Mouse (Mus musculus) forebrain, embryonic 13.5 days (tissue): ENCODE results near the gene Slc12a9. TPM values are rescaled to one million over a fixed set of nuclear protein-coding genes. Genes with fewer than 3 reads are reported as not detected.

ENCODE experiments used
- ATAC-seq: fragments of 200-750 bp; cut with Nextera tagmentation; 2 replicates; pipeline ENCODE4 v1.8.0; 2017
- H3K27ac ChIP-seq: fragments of 300-500 bp; sonication (generic); 2 replicates; pipeline ENCODE4 v1.5.1; 2015; ENCODE audit warnings: inconsistent platforms, mild to moderate bottlenecking, moderate library complexity
- H3K27me3 ChIP-seq: fragments of 300-500 bp; sonication (generic); 2 replicates; pipeline ENCODE4 v1.6.1; 2015; ENCODE audit warnings: mild to moderate bottlenecking, inconsistent platforms
- H3K36me3 ChIP-seq: fragments of 300-500 bp; sonication (generic); 2 replicates; pipeline ENCODE4 v1.6.1; 2015; ENCODE audit warnings: mild to moderate bottlenecking, inconsistent platforms; ENCODE audit not compliant: poor library complexity, severe bottlenecking
- H3K4me1 ChIP-seq: fragments of 300-500 bp; sonication (generic); 2 replicates; pipeline ENCODE4 v1.6.1; 2015; ENCODE audit warnings: inconsistent platforms
- H3K4me2 ChIP-seq: fragments of 300-500 bp; sonication (generic); 2 replicates; pipeline ENCODE4 v1.6.1; 2015; ENCODE audit warnings: inconsistent platforms, mild to moderate bottlenecking, moderate library complexity
- H3K4me3 ChIP-seq: fragments of 300-500 bp; sonication (generic); 2 replicates; pipeline ENCODE4 v1.5.1; 2015; ENCODE audit warnings: mild to moderate bottlenecking, inconsistent platforms
- H3K9ac ChIP-seq: fragments of 300-500 bp; sonication (generic); 2 replicates; pipeline ENCODE4 v1.6.1; 2015; ENCODE audit warnings: mild to moderate bottlenecking, inconsistent platforms
- H3K9me3 ChIP-seq: fragments of 300-500 bp; sonication (generic); replicated peaks from 2 replicates; pipeline ENCODE4 v1.6.1; 2016; ENCODE audit warnings: inconsistent platforms
- WGBS: fragments of 180-500 bp; shearing (Covaris S2); methylation state at CpG from one replicate; pipeline ENCODE4 v1.1.7; 2015; 5-methylcytosine and 5-hydroxymethylcytosine counted together
- polyA plus RNA-seq: library from polyadenylated mRNA; unstranded; fragments of >200 nt; fragmentation: Nextera tagmentation; extraction: Ambion mirVana; gene quantifications from 2 replicates; pipeline ENCODE4 v1.2.1, GENCODE M21; 2015

Gene Slc12a9
- 14.4 and 16.9 TPM in 2 replicates for polyA plus RNA-seq

- Histone ChIP-seq H3K4me3 (peak within 1 kb of the TSS; percentile 62), H3K27me3 (no peaks in the 10 kb centered on the region), H3K9ac (peak within 1 kb of the TSS; percentile 78), H3K4me1 (peaks cover 14% of the 10 kb centered on the region), H3K9me3 (no peaks in the 10 kb centered on the region), H3K4me2 (peak within 1 kb of the TSS; percentile 94), H3K36me3 (0 out of 2 replicates have a peak, but pooled peaks cover 3% of the 10 kb centered on the region), H3K27ac (peak within 1 kb of the TSS; percentile 48)
- WGBS = under 1% methylated on average over 44 of the region's 44 CpGs
- peak; percentile 92 for ATAC-seq
These were observed at the start of gene Slc12a9 for GRCm38 (mm10) chr5:137333512-137334174. Gene Slc12a9 (minus strand): TSS chr5:137333597.

- Histone ChIP-seq H3K9me3 (no peaks in the 10 kb centered on the region), H3K4me1 (0 out of 2 replicates have a peak, but pooled peaks cover 6% of the 10 kb centered on the region), H3K9ac (no peak overlapping the region), H3K4me2 (no peak overlapping the region), H3K36me3 (no peaks in the 10 kb centered on the region), H3K27me3 (no peaks in the 10 kb centered on the region), H3K4me3 (no peak overlapping the region), H3K27ac (no peak overlapping the region)
- ATAC-seq = no peak
- WGBS = 56% methylated on average over 4 of the region's 4 CpGs
These were observed 47.8 kb upstream of the Slc12a9 start for GRCm38 (mm10) chr5:137381152-137381551.

GRCm38 (mm10) chr5:137377603-137378002 lies 44.2 kb upstream of the Slc12a9 start:
- Histone ChIP-seq H3K9me3 (no peaks in the 10 kb centered on the region), H3K4me1 (0 out of 2 replicates have a peak, but pooled peaks cover 6% of the 10 kb centered on the region), H3K36me3 (peaks cover 33% of the 10 kb centered on the region), H3K27ac (no peak overlapping the region), H3K9ac (no peak overlapping the region), H3K27me3 (no peaks in the 10 kb centered on the region), H3K4me2 (no peak overlapping the region), H3K4me3 (no peak overlapping the region)
- ATAC-seq = no peak
- 36% methylated on average over 10 of the region's 15 CpGs for WGBS

DNA sequence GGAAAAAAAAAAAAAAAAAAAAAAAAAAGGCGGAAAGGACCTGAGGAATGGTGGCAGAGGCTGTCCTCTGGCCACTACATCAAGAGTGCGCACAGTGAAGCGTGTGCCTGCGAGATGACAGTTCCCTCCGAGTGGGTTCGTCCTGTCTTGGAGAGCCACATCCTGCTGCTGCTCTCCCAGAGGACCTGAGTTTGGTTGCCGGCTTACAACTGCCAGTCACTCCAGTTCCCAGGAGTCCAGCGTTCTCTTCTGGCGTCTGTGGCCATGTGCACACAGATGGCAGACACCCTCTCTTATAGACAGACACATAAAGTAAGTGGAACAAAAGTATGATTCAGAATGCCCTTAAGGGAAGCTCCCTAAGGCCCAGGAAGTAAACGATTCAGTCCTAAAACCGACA lies 43.8 kb upstream of the Slc12a9 start:
- Histone ChIP-seq H3K36me3 (peaks cover 37% of the 10 kb centered on the region), H3K9me3 (no peaks in the 10 kb centered on the region), H3K4me1 (0 out of 2 replicates have a peak, but pooled peaks cover 6% of the 10 kb centered on the region), H3K27me3 (no peaks in the 10 kb centered on the region), H3K27ac (no peak overlapping the region), H3K4me3 (no peak overlapping the region), H3K4me2 (no peak overlapping the region), H3K9ac (no peak overlapping the region)
- 47% methylated on average over 11 of the region's 11 CpGs for WGBS
- ATAC-seq = no peak

DNA sequence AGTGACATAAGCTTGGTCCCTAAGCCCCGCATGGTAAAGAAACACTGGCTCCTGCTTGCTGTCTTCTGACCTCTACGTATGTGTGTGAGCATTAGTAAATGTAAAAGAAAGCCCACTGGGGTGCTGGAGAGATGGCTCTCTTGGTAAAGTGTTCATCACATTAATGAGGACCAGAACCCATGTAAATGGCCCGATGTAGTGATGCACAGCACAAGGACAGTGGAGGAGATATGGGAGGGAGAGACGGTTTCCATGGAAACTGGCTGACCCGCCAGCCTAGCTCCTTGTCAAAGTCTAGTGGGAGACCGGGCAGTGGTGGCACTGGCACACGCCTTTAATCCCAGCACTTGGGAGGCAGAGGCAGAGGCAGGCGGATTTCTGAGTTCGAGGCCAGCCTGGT lies 43.3 kb upstream of the Slc12a9 start:
- 47% methylated on average over 9 of the region's 9 CpGs for WGBS
- no peak overlapping the region for H3K27ac ChIP-seq
- no peak overlapping the region for H3K9ac ChIP-seq
- peaks cover 41% of the 10 kb centered on the region for H3K36me3 ChIP-seq
- H3K27me3 ChIP-seq = no peaks in the 10 kb centered on the region
- no peak overlapping the region for H3K4me2 ChIP-seq
- H3K4me3 ChIP-seq = no peak overlapping the region
- H3K9me3 ChIP-seq = no peaks in the 10 kb centered on the region
- 0 out of 2 replicates have a peak, but pooled peaks cover 6% of the 10 kb centered on the region for H3K4me1 ChIP-seq
- ATAC-seq = no peak

DNA sequence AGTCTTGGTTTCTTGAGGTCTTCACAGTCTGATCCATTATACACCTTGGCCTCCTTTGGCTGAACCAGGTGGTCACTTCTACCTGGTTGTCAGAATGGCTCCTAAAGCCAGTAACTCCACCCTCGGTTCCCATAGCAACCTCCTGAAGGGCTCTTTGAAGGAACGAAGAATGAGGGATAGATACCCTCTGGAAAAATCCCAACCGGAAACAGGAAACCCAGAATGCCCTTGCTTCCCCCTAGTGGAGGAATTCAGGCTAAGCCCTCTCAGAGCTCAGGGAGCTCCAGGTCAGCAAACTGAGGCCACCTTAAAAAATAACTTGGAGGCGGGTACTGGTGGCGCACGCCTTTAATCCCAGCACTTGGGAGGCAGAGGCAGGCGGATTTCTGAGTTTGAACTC lies 42.8 kb upstream of the Slc12a9 start:
- 45% methylated on average over 7 of the region's 7 CpGs for WGBS

GRCm38 (mm10) chr5:137375627-137376026 lies 42.2 kb upstream of the Slc12a9 start:
- Histone ChIP-seq H3K27ac (no peak overlapping the region), H3K27me3 (no peaks in the 10 kb centered on the region), H3K9me3 (no peaks in the 10 kb centered on the region)

More for the DNA sequence above, 42.8 kb upstream of the Slc12a9 start:
- Histone ChIP-seq H3K4me1 (0 out of 2 replicates have a peak, but pooled peaks cover 6% of the 10 kb centered on the region), H3K36me3 (peaks cover 47% of the 10 kb centered on the region), H3K4me3 (no peak overlapping the region), H3K27me3 (no peaks in the 10 kb centered on the region), H3K4me2 (no peak overlapping the region), H3K9ac (no peak overlapping the region), H3K9me3 (no peaks in the 10 kb centered on the region), H3K27ac (no peak overlapping the region)
- no peak for ATAC-seq

GRCm38 (mm10) chr5:137374521-137375080 lies 41.2 kb upstream of the Slc12a9 start:
- peaks cover 63% of the 10 kb centered on the region for H3K36me3 ChIP-seq
- H3K27ac ChIP-seq = no peak overlapping the region
- H3K4me3 ChIP-seq = no peak overlapping the region
- no peaks in the 10 kb centered on the region for H3K9me3 ChIP-seq
- no peaks in the 10 kb centered on the region for H3K27me3 ChIP-seq
- no peak overlapping the region for H3K4me2 ChIP-seq
- 0 out of 2 replicates have a peak, but pooled peaks cover 6% of the 10 kb centered on the region for H3K4me1 ChIP-seq
- 75% methylated on average over 4 of the region's 4 CpGs for WGBS
- ATAC-seq = no peak
- H3K9ac ChIP-seq = no peak overlapping the region

More at GRCm38 (mm10) chr5:137375627-137376026, 42.2 kb upstream of the Slc12a9 start:
- WGBS = 54% methylated on average over 2 of the region's 2 CpGs
- H3K4me1 ChIP-seq = 0 out of 2 replicates have a peak, but pooled peaks cover 6% of the 10 kb centered on the region
- ATAC-seq = no peak
- peaks cover 52% of the 10 kb centered on the region for H3K36me3 ChIP-seq
- no peak overlapping the region for H3K4me3 ChIP-seq
- H3K9ac ChIP-seq = no peak overlapping the region
- H3K4me2 ChIP-seq = no peak overlapping the region

DNA sequence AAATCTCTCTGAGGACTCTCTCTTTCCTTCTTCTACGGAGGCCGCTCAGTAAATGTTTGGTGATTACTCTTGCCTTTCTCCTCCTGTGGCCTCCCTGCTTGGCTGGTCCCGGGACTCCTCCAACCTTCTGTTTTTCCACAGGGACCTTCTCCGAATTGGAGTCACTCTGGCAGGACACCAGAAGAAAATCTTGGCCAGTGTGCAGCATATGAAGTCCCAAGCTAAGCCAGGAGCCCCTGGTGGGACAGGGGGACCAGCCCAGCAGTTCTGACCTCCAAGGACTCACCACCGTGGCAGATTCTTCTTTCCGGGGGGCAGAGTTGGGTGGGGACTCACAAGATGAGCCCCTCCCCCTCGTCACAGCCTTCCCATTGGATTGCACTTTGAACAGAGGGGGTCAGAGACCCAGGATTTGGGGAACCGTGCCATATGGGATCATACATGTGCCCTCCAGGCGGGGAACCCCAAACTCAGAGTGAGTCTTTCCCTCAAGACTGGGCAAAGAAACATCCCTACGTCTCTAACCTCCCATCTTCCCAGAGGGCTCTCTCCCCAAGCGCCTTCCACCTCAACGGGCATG lies 40.1 kb upstream of the Slc12a9 start:
- 0 out of 2 replicates have a peak, but pooled peaks cover 6% of the 10 kb centered on the region for H3K4me1 ChIP-seq
- no peak for ATAC-seq
- H3K4me2 ChIP-seq = no peak overlapping the region
- no peak overlapping the region for H3K9ac ChIP-seq
- H3K9me3 ChIP-seq = no peaks in the 10 kb centered on the region
- peaks cover 74% of the 10 kb centered on the region for H3K36me3 ChIP-seq
- no peaks in the 10 kb centered on the region for H3K27me3 ChIP-seq
- H3K27ac ChIP-seq = no peak overlapping the region
- no peak overlapping the region for H3K4me3 ChIP-seq
- WGBS = 90% methylated on average over 12 of the region's 12 CpGs

DNA sequence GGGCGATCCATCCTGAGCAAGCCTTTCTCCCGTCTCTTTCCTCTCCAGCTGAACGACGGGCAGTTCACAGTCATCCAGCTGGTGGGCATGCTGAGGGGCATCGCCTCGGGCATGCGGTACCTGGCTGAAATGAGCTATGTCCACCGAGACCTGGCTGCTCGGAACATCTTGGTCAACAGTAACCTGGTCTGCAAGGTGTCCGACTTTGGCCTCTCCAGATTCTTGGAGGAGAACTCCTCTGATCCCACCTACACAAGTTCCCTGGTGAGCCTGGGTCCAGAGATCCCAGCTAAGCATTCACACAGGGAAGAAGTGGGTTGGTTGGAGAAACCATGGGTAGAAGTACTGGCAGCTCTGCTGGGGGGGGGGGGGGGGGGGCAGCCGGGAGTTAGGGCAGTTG lies 36.3 kb upstream of the Slc12a9 start:
- no peaks in the 10 kb centered on the region for H3K4me1 ChIP-seq
- no peak overlapping the region for H3K27ac ChIP-seq
- H3K9me3 ChIP-seq = no peaks in the 10 kb centered on the region
- H3K9ac ChIP-seq = no peak overlapping the region
- WGBS = 89% methylated on average over 11 of the region's 11 CpGs
- H3K27me3 ChIP-seq = no peaks in the 10 kb centered on the region
- H3K4me3 ChIP-seq = no peak overlapping the region
- H3K4me2 ChIP-seq = no peak overlapping the region
- peaks cover 97% of the 10 kb centered on the region for H3K36me3 ChIP-seq
- ATAC-seq = no peak

DNA sequence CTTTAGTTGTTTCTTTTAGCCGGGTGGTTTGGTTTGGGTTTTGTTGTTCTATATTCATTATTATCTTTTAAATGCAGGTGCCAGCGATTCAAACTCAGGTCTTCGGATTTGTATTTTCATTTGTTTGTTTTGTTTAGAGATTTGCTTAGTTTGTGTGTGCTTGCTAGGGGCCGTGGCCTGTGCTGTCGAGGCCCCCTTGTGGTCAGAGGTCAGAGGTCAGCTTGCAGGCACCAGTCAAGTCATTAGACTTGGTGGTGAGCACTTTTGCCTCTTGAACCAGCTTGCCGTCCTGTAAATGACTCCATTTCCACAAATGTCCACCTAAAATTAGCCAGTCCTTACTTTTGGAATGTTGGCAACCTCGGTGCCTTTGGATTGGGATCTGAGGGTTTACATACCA lies 25.0 kb upstream of the Slc12a9 start:
- no peak overlapping the region for H3K4me2 ChIP-seq
- H3K4me1 ChIP-seq = no peaks in the 10 kb centered on the region
- no peak overlapping the region for H3K4me3 ChIP-seq
- H3K27ac ChIP-seq = no peak overlapping the region
- no peak for ATAC-seq
- no peaks in the 10 kb centered on the region for H3K9me3 ChIP-seq
- no peaks in the 10 kb centered on the region for H3K27me3 ChIP-seq
- H3K36me3 ChIP-seq = peaks cover 91% of the 10 kb centered on the region
- 46% methylated on average over 7 of the region's 7 CpGs for WGBS
- H3K9ac ChIP-seq = no peak overlapping the region

- Histone ChIP-seq H3K4me3 (no peak overlapping the region), H3K4me2 (no peak overlapping the region), H3K9ac (no peak overlapping the region), H3K27me3 (peaks cover under 1% of the 10 kb centered on the region; the same call in 1 of the 2 replicates), H3K36me3 (peaks cover 50% of the 10 kb centered on the region), H3K4me1 (peaks cover 37% of the 10 kb centered on the region), H3K27ac (no peak overlapping the region), H3K9me3 (no peaks in the 10 kb centered on the region)
- 89% methylated on average over 17 of the region's 17 CpGs for WGBS
- ATAC-seq = no peak
These were observed 20.7 kb upstream of the Slc12a9 start for GRCm38 (mm10) chr5:137354091-137354490.
